Mouse (Mus musculus) retina, postnatal 7 days (tissue): ENCODE data around the gene Gin1.
"Not testable (repeated sequence)": the region's sequence is repeated elsewhere in the genome, so short reads cannot be mapped to it uniquely, and the experiment has no call there.

ENCODE experiments used
- DNase-seq: peaks from one replicate; pipeline ENCODE4 v3.0.0-alpha.2; 2012; ENCODE audit warnings: low read depth, low spot score

Gene Gin1

DNA sequence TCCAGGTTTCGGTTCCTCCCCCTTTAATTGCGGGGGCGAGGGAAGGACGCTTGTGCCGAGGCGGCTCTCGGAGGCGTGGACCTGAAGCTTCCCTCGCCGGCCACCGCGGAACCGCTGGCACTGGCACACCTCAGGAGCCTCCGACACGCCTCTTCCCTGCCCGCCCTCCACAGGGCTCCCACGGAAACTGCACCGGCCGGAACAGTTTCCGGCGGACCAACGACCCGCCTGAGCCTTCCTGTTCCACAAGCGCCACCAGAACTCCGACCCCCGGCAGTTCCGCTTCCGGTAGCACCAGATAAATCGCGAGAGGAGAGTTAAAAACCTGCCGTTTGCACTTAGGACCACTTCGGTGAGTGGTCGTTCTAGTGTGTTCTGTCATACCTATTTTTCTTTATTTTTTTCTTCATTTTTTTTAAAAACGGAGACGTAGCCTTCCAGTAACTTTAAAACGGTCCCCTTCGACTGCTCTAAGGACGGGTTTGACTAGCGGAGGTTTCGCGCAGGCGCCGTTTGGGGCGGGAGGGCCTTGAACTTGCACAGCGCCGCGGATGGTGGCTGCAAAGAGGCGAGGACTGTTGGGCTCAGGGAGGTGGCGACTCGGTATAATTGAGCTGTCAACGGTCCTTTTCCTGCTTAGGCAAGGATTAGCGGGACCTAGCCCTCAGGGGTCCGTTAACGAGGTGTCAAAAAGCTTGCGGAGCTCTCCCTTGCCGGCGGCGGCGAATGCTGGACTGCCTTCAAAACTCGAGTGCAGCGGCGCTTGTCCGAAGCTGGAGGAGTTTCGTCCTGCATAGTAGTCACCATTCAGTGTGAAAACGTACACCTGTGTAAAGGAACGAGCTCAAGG is at the start of gene Gin1, which contains the start of gene Ppip5k2:
Gene Gin1, plus strand, starts transcription at position 269 of the 850 bp plus-strand sequence.
Gene Ppip5k2, minus strand, starts transcription at position 508 of the 850 bp plus-strand sequence.
- peak; percentile 93 for DNase-seq

DNA sequence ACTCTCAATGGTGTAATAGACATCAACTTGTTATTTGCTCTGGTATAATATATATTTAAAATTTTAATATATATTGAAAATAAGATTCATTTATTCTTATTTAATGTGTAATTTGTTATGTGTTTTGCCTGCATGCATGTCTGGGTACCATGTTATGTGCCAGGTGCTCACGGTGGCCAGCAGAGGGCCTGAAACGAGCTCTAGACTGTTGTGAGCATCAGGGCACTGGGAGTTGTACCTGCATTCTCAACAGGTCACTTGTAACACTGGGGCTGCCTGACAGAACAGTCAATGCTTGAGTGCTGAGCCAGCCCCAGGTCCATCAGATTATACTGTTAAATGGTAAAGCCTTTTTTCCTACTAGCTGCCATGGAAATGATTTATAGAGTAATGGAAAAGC is 43.2 kb upstream of the Gin1 start:
- no peak for DNase-seq

DNA sequence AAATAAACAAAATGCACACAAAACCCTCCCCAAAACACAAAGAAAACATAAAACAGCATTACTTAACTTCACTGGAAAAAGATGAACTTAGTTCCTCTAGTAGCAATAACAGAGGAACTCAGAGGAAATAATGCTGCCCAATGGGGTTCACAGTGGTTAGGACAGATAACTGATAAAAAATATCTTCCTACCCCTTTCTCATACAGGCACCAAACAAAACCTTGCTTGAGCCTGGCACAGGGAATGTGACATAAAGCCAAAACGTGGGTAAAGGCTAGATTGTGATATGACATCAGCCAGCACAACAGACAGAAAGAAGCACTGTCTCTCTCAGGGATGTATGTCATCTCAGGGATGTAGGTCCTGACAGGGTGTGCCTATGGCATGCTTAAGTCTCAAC is 40.6 kb upstream of the Gin1 start:
- no peak for DNase-seq

DNA sequence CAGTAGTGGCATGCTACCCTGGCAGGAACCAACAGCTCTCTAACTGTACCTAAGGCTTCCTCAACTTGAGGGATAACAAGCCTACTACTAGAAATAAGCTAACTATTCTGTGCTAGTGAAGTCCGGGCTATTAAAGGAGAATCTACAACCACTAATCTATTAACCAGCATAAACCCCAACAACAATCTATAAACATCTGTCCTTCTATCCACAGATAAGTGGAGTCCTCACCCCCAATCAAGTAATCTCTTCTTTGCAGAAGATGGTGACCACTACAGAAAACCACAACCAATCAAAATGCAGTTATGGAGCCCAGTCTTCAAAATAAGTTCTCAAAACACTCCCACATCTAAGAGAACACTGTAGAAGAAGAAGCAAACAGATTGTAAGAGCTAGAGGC is 26.9 kb upstream of the Gin1 start:
- no peak for DNase-seq

DNA sequence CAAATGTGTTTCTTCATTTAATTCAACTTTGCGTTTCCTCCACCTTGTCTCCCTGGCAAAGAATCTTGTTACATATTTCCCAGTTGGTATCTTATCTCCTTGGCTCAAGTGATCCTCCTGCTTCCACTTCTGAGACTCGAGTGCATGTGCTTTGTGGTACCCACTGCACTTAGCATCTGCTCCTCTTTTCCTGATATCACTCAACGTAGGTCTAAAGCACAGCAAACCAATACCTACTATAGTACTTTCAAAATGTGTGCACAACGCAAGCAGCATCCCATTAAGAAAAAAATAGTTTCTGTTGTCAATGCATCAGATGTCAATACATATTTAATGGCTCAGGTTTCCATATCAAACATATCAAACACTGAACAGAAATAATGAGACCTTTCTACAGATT is 24.3 kb upstream of the Gin1 start:
- DNase-seq: no peak

DNA sequence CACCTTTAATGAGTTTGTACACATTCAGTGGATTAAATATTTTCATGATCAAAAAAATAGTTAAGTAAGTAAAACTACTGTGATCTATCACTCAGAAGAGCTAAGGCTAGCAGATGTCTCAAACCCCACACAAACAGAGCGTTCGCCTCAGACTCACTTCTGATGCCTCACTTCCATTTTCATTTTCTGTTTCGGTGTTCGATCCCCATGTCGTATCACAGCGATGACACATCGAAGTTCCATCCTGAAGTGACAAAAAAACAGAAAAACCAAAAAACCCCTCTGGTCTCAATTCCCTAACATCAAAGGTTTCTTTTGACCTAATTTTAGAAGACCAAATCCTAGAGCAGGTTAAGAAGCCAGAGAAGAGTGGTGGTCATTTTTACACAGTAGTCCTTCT is 23.7 kb upstream of the Gin1 start:
- no peak for DNase-seq

DNA sequence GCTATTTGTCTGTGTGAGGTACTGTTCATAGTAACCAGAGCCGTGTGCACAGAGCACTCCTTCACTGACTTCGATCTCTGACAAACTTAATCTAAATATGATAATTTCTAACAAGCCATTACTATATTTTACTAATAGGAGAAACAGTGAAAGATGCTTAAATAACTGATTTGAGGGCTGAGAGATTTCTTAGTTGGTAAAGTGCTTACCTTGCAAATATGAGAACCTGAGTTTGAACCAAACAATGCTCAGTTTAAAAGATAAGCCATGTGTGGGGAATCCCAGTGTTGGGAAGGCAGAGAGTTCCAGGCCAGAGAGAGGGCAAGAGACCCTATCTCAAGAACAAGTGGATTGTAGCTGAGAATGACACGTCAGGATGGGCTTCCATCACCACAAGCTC is 21.8 kb upstream of the Gin1 start:
- DNase-seq: no peak

DNA sequence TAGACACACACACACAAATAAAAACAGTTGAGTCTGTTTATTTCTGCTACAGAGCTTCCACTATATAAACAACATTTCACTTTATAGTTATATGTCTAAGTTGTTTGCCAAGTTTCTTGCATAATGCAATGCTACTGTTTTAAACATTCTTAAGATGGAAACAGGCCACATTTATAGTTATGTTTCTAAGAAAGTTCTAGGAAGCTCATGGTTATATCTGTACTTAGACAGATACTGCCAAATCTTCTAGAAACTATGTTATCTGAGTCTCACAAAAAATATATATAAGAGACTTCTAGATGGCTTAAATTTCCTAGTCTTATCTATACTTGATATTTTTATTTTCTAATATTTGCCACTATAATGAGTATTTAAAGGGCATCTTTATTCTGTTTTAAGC is 16.8 kb upstream of the Gin1 start:
- no peak for DNase-seq

DNA sequence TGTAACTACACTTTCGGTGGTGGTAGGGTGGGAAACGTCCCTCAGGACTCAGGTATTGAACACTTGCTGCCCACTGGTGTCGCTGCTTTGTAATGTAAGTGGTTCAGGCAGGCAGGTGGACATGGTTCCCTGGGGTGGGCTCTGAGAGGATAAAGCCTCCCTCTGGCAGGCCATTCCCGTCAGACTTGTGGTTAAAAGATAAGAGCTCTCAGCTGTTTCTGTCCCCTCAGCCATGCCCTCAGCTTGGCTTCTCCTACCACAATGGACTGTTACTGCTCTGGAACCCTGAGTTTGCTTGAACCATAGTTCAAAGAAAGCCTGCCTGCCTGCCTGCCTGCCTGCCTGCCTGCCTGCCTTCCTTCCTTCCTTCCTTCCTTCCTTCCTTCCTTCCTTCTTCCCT is 15.6 kb upstream of the Gin1 start:
- DNase-seq: no peak

DNA sequence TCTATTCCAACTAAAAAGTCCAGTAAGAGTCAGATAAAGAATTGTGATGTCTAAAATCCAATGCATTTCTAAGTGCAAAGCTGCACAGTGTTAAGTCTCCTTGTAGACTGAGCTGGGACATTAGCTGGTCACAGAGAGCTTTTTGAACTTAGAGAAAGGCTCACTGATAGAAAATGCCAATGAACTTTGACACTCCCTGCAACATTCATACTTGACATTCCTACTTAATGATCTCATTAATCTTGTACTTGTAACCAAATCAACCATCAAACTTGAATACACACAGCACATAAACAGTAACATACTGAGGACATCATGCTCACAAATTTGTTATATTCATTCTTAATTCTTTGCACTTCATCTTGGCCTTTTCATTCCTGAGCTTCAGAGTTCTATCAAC is 10.1 kb upstream of the Gin1 start:
- no peak for DNase-seq

DNA sequence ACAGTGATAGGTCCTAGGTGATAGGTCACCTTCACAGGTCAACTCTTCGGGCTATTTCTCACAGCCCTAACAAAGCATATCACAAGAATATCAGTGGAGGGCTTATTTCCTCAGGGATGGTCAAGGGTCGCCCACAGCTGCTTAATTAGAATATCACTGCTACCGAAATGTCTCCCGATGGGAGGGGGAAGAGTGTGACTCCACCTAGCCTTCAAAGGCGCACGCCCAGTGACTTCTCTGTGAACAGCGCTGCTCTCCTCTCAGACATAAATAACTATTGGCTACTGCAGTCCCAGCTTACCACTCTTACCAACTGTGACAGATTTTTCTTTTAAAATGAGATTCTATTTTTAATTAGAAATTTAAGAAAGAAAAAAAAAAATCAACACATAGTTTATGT is 9.4 kb upstream of the Gin1 start:
- DNase-seq: no peak

DNA sequence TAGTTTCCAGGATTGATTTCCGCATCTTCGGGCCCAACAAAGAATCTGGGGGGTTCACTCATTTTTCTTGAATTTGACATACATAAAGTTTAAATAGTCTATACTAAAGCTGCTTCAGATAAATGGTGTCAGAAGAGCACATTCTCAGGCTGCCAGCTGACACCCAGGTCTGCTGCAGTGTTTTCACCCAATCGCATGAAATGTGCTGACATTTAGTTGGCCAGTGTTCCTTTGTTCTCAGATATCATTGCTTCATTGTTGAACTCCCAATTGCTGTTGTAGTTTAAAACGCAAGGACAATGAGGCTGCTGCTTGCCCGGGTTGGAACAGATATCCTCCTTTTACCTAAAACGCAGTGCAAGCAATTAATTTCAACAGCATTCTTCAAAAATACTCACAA is 8.5 kb upstream of the Gin1 start:
- DNase-seq: no peak

DNA sequence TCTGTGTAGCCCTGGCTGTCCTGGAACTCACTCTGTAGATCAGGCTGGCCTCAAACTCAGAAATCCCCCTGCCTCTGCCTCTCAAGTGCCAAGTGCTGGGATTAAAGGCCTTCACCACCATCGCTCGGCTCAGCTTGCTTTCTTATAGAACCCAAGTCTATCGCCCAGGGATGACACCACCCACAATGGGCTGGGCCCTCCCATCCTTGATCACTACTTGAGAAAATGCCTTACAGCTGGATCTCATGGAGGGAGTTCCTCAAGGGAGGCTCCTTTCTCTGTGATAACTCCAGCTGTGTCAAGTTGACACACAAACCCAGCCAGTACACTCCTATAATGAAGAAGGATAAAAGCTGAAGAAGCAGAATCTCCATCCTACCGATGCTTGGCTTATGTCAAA is 4.3 kb upstream of the Gin1 start:
- not testable (repeated sequence) for DNase-seq

DNA sequence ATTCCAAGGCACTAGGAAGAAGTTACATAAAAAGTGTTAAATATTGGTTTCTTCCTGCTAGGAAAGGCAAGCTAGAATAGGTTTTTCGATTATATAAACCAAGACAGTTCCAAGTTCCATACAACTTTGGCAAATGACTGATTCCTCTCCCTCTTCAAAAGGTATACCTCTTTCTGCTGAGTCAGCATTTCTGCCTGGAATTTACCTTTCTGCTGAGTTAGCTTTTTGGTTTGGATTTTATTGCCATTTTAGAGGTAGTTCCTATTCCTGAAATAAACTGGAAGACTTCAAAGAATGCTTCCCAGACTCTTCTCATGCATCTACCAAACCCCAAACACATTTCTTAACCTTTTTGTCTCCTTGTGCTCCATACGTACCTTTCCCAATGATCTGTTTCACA is 1.9 kb upstream of the Gin1 start:
- DNase-seq: no peak

DNA sequence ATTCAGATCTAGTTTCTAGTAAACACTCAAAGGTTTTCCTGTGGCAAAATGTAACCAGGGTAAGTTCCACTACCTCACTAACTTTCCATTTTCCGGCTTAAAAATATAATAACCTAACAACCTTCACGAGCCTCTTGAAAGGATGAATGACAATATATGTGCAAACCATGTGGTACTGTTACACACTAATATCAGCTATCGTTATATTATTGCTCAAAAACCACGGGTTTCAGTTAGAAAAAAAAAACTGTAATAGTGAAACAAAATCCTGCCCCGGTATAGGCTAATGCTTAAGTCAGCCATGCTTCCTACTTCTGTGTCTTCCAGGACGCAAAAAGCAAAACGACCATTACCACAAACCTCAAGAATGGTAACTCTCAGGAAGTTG is 1.1 kb upstream of the Gin1 start:
- DNase-seq: no peak

DNA sequence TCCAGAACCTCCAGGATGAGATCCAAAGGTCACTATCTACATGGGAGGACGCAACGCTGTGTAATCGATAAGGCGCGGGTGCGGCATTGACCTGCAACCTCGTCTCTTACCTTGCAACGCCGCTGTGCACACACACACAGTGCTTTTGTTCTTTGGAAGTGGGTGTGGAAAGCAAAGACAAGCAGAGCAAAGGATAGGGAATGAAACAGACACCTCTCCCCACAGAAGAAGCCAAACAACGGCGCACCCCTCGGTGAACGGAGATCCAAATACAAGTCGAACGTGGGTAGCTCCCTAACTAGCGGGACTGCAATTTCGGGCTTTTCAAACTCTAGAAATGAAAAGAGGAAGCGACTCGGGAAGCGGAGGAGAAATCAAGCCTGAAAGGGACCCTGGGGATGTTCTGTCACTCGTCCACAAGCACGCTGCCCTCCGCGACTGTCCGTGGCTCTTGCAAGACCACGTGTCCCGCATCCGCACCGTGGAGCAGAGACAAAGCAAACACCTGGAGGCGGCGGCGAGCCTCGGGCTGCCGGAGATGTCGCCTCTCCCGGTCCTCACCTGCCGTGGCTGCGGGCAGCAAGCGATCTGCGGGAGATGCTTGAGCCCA is 573 bp upstream of the Gin1 start:
- DNase-seq: no peak

DNA sequence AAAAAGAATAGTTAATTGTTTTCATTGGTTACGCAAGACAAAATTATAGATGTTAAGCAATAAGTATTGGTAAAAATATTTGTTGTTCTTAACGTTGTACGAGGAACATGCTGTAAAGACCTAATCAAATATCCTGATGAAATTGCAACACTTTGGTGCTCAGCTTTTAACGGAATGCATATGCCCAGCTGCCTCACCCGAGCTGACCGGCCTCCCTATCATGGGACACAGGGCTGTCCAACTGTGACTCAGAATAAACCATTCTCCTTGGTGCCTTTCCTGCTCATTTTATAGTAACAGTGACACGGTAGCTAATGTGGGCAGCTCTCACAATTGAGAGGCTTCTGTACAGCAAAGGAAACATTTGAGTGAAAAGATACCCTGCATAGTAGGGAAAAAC is 1.1 kb downstream of the Gin1 start:
- DNase-seq: no peak

DNA sequence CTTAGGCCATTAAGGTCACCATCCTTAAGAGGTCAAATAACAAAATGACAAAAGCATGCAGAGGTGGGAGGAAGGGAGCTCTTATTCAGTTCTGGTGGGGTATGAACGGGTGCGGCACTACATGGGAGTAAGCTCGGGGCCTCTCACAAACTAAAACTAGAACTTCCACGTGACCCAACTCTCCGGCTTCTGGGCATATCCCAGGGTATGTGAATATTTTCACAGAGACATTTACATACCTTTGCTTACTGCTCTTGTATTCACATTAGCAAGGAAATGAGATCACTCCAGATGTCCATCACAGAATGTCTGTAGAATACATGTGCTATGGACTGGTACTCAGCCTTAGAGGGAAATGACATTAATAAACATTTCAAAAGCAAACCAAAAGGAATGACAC is 1.8 kb downstream of the Gin1 start:
- DNase-seq: no peak

DNA sequence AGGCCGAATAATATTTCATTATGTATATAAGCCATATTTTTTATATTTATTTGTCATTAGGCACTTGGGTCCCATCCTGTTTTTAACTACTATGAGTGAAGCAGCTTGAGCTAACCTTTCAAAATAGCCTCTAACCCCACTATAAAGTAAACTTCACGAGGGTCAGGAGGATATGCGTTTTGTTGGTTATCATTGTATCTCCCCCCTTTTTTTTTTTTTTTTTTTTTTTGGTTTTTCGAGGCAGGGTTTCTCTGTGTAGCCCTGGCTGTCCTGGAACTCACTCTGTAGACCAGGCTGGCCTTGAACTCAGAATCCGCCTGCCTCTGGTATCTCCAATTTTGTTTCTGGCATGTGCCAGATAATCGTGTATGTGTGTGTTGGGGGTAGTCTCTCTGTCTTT is 3.4 kb downstream of the Gin1 start:
- no peak for DNase-seq

DNA sequence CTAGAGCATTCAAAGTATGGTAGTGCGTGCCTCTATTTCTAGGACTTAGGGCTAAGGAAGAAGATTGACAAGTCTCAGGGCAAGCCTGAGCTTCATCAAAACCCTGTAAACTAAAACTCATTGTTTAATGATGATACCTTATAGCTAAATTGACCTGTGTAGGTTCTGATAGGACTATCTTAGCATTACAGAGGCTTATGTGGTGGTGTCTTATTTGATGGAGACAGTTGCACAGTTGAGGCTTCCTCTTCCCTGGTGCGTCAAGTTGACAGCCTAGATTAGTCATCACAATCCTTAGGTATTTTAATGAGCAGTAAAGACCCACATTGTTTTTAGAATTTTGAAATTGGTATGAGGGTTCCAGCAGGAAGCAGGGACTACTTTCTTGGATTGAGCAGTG is 4.0 kb downstream of the Gin1 start:
- no peak for DNase-seq

DNA sequence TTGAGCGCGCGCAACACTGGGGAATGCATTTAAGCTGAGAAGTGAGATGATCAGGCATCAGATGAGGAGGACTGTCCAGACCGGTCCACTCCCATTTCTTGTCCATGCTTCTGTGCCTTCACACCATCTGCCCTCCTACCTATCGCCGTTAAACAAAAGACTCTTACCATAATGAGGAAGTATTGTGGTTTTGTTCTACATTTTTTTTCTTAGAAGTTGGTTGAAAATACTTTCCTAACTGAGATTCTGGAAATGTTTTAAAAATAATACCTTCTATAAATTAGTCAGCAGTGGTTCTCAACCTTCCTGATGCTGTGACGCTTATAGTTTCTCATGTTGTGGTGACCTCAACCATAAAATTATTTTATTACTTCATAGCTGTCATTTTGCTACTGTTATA is 11.7 kb downstream of the Gin1 start:
- no peak for DNase-seq

DNA sequence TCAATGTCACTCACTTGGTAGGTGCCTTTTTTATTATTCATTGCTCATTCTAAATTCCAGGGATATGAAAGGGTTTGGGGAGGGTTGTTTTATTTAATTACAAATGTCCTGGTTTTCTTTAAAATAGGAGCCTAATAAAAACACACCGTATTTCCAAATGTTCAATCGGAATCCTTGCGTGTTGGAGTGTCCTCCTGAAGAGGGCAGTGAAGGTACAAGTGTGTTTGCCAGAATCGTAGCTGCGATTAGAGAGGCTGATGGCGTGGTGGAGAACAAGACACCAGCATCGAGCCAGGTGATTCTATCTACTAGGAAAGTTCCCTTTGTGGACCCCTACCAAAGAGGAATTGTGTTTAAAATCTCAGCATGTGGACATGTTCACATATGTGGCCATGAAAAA is 15.0 kb downstream of the Gin1 start:
- no peak for DNase-seq

DNA sequence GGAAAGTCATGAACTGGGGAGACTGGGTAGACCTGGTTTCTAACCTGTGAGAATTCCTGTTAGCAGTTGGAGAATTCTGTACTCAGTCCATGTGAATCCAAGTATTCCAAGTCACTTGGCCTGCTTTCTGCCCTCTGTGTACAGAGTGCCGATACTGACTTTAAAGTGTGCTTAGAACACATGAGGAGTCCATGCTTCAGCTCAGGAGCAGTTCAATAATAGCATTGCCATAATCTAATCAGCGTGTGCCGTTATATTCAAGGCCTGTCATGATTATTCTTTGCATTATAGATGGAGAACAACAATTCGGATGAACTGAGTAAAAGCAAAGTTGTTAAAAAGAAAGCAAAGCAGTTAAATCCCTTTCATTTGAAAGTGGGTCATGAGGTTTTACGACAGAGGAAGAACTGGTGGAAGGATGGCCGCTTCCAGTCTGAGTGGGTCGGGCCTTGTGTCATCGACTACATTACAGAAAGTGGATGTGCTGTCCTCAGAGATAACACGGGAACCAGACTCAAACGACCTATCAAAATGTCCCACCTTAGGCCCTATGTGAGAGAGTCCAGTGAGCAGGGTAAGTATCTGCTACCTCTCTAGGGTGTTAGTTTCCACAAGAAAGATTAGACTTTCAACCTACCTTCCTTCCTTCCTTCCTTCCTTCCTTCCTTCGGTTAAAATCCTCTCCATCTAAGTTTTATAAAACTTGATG is 15.9 kb downstream of the Gin1 start:
- DNase-seq: no peak
